Mouse (Mus musculus) monocyte, adult 5-6 weeks (primary cell): ENCODE results near the gene Apc2. TPM values are rescaled to one million over a fixed set of nuclear protein-coding genes. Genes with fewer than 3 reads are reported as not detected.

Experiments used
- ATAC-seq: fragments of 153-309, 156-312 bp; replicated peaks from 2 replicates; pipeline ENCODE4 v1.8.0; 2017; ENCODE audit warnings: mild to moderate bottlenecking; ENCODE audit not compliant: low TSS enrichment, insufficient number of reproducible peaks, severe bottlenecking, poor library complexity, low FRiP score
- total RNA-seq: library from RNA; stranded (forward); fragments of 200-1000, 200-491, 200-594 nt; gene quantifications from 3 replicates; pipeline ENCODE4 v1.2.3, GENCODE M21; 2017

Gene Apc2
- total RNA-seq, 1 experiment from 2014 or later = not detected

- ATAC-seq = no peak
Observed at GRCm38 (mm10) chr10:80288097-80288496, 7.7 kb upstream of the Apc2 start.

- no peak for ATAC-seq
Observed at GRCm38 (mm10) chr10:80288657-80289056, 7.1 kb upstream of the Apc2 start.

- peak; percentile 91 for ATAC-seq
Observed at GRCm38 (mm10) chr10:80292251-80293146, 3.3 kb upstream of the Apc2 start, which contains the start of gene Rps15. Gene Rps15 (plus strand): TSS chr10:80292453.

- no peak for ATAC-seq
Observed at GRCm38 (mm10) chr10:80293325-80293724, 2.5 kb upstream of the Apc2 start.

- ATAC-seq = no peak
Observed at GRCm38 (mm10) chr10:80294311-80294710, 1.5 kb upstream of the Apc2 start.

- ATAC-seq = no peak
Observed at GRCm38 (mm10) chr10:80294788-80295303, 931 bp upstream of the Apc2 start.

GRCm38 (mm10) chr10:80296824-80297223, 1.0 kb downstream of the Apc2 start:
- no peak for ATAC-seq

- no peak for ATAC-seq
Observed at GRCm38 (mm10) chr10:80297526-80298133, 1.9 kb downstream of the Apc2 start.

- no peak for ATAC-seq
Observed at GRCm38 (mm10) chr10:80298571-80299281, 2.9 kb downstream of the Apc2 start.

GRCm38 (mm10) chr10:80299301-80299700, 3.5 kb downstream of the Apc2 start:
- ATAC-seq = no peak

- no peak for ATAC-seq
Observed at GRCm38 (mm10) chr10:80299824-80300223, 4.0 kb downstream of the Apc2 start.

- no peak for ATAC-seq
Observed at GRCm38 (mm10) chr10:80300672-80301181, 5.0 kb downstream of the Apc2 start.

GRCm38 (mm10) chr10:80301256-80302081, 5.7 kb downstream of the Apc2 start:
- no peak for ATAC-seq

- ATAC-seq = no peak
Observed at GRCm38 (mm10) chr10:80302082-80302355, 6.2 kb downstream of the Apc2 start.

GRCm38 (mm10) chr10:80302471-80302881, 6.7 kb downstream of the Apc2 start:
- no peak for ATAC-seq

GRCm38 (mm10) chr10:80304458-80304857, 8.7 kb downstream of the Apc2 start:
- ATAC-seq = no peak

- ATAC-seq = peak; percentile 60; the same call in 1 of the 2 replicates
Observed at GRCm38 (mm10) chr10:80304862-80305261, 9.1 kb downstream of the Apc2 start.

GRCm38 (mm10) chr10:80311560-80311959, 15.8 kb downstream of the Apc2 start:
- ATAC-seq = no peak
